Mouse (Mus musculus) ES-Bruce4 (cell line): ENCODE measurements around the gene Rtn1.

Experiments
- CTCF ChIP-seq: IDR thresholded peaks from one replicate; pipeline ENCODE4 v1.8.1; 2011; ENCODE audit warnings: low read depth, low read length
- POLR2A ChIP-seq: IDR thresholded peaks from one replicate; pipeline ENCODE4 v1.8.1; 2011; ENCODE audit warnings: low read length; ENCODE audit not compliant: insufficient read depth

DNA sequence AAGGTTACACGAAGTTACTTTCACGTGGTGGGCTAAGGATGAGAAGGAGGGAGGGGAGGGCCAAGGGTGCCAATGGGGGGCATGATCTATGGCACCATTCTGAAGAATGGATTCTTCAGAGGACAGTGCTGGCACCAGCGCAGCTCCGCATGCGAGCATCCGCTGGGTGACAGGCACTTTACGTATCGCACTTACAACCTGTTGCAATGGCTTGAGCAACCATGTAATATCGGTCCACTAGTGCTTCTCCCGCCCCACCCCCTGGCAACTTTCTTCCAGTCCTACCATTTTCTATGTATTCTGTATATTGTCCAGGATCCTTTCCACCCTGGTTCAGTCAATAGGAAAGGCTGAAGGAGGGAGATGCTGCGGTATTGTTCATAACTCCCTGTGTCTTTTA is 102.6 kb downstream of the Rtn1 start:
- no peak for TF ChIP-seq CTCF
- no peak for TF ChIP-seq POLR2A
